9 mouse cellular contexts compared by ENCODE assay signal in genomic region chr19:12796328-12796931, GRCm38 (mm10). TPM values are rescaled to one million over a fixed set of nuclear protein-coding genes. Genes with fewer than 3 reads are reported as not detected.
DNase-seq lines count a peak whose midpoint lies in the region; ATAC-seq and TF ChIP-seq lines count a peak whose summit lies in the region.
"Had no signal": no experiment of that assay in that cellular context is flagged by ENCODE, and none has a peak within 500 bp of the region (broad histone marks: within the 10 kb centered on the region; RNA-seq: fewer than 3 reads in every experiment).

No protein-coding gene starts in this region.

- TF ChIP-seq POLR2A in kidney, adult 2 months (IDR thresholded peaks at IDR 0.05; ENCODE audit: low read depth, low read length): no peak
- peak; percentile 52; the same call in 1 of the 2 replicates for TF ChIP-seq POLR2A in bone marrow, adult 2 months (IDR thresholded peaks at IDR 0.05; ENCODE audit: borderline replicate concordance, control insufficient read depth, low read depth, low read length)

- no peak; the same call in 1 of the 2 replicates for ATAC-seq in forebrain, postnatal 0 days
- ATAC-seq in intestine, postnatal 0 days: peak; percentile 50

- H3K4me2 ChIP-seq in forebrain, postnatal 0 days (ENCODE audit: low read depth): peak overlapping the region; percentile 66
- peak overlapping the region; percentile 63 for H3K4me2 ChIP-seq in intestine, postnatal 0 days (replicated peaks; ENCODE audit: low read depth)

- H3K27me3 ChIP-seq in kidney, adult 2 months (replicated peaks; ENCODE audit: control insufficient read depth, insufficient read depth, low read length): no peaks in the 10 kb centered on the region
- H3K27me3 ChIP-seq in forebrain, postnatal 0 days (ENCODE audit: insufficient read depth, low read length): no peaks in the 10 kb centered on the region
- no peaks in the 10 kb centered on the region for H3K27me3 ChIP-seq in intestine, postnatal 0 days (replicated peaks; ENCODE audit: control insufficient read depth, insufficient read depth, low read length)

- WGBS in kidney, adult 2 months: under 1% methylated on average over 29 of the region's 29 CpGs
- WGBS in bone marrow, adult 2 months: under 1% methylated on average over 29 of the region's 29 CpGs
- under 1% methylated on average over 29 of the region's 29 CpGs for WGBS in forebrain, postnatal 0 days
- under 1% methylated on average over 29 of the region's 29 CpGs for WGBS in intestine, postnatal 0 days

- no peaks in the 10 kb centered on the region for H3K4me1 ChIP-seq in kidney, adult 2 months (ENCODE audit: control insufficient read depth, insufficient read depth, low read length)
- peaks cover 2% of the 10 kb centered on the region; the same call in 1 of the 2 replicates for H3K4me1 ChIP-seq in bone marrow, adult 2 months (ENCODE audit: control insufficient read depth, insufficient read depth, low read length)
- peaks cover 9% of the 10 kb centered on the region; the same call in 1 of the 2 replicates for H3K4me1 ChIP-seq in forebrain, postnatal 0 days (ENCODE audit: insufficient read depth)
- no peaks in the 10 kb centered on the region; the same call in 1 of the 2 replicates for H3K4me1 ChIP-seq in intestine, postnatal 0 days (replicated peaks; ENCODE audit: control insufficient read depth, insufficient read depth, low read length)

- peak; percentile 72 for DNase-seq in kidney, adult 2 months
- no peak for DNase-seq in kidney, adult 18-20 months
- DNase-seq in forebrain, postnatal 0 days: no peak
- DNase-seq in lung, postnatal 14 days: peak; percentile 71
- peak; percentile 41 for DNase-seq in ovary, postnatal 14 days (ENCODE audit: low spot score)
- DNase-seq in urinary bladder, adult 18-20 months (ENCODE audit: low spot score in 2 of 2): peak; percentile 62 to 69

- no peaks in the 10 kb centered on the region for H3K9me3 ChIP-seq in forebrain, postnatal 0 days (ENCODE audit: low read length)
- no peaks in the 10 kb centered on the region for H3K9me3 ChIP-seq in intestine, postnatal 0 days (ENCODE audit: control insufficient read depth)

- H3K9ac ChIP-seq in forebrain, postnatal 0 days: peak overlapping the region; percentile 60
- H3K9ac ChIP-seq in intestine, postnatal 0 days (ENCODE audit: low read depth, low read length): peak overlapping the region; percentile 100

- H3K27ac ChIP-seq in kidney, adult 2 months (ENCODE audit: insufficient read depth, low read depth, low read length): peak overlapping the region; percentile 88
- H3K27ac ChIP-seq in bone marrow, adult 2 months (ENCODE audit: control insufficient read depth, insufficient read depth, low read depth, low read length, poor library complexity): peak overlapping the region; percentile 99
- H3K27ac ChIP-seq in forebrain, postnatal 0 days (ENCODE audit: low read depth, low read length): peak overlapping the region; percentile 85
- H3K27ac ChIP-seq in intestine, postnatal 0 days (ENCODE audit: low read depth, low read length): peak overlapping the region; percentile 100

- H3K4me3 ChIP-seq in kidney, adult 2 months (ENCODE audit: insufficient read depth, low read depth, low read length): peak overlapping the region; percentile 65
- H3K4me3 ChIP-seq in bone marrow, adult 2 months (replicated peaks; ENCODE audit: control insufficient read depth, low read depth, low read length): peak overlapping the region; percentile 90
- H3K4me3 ChIP-seq in forebrain, postnatal 0 days (ENCODE audit: low read depth, low read length): peak overlapping the region; percentile 96
- H3K4me3 ChIP-seq in intestine, postnatal 0 days (ENCODE audit: low read depth, low read length): peak overlapping the region; percentile 99

- TF ChIP-seq CTCF in kidney, adult 2 months (conservative IDR thresholded peaks at IDR 0.05; ENCODE audit: insufficient read depth, insufficient read length, low read depth, low read length): no peak
- TF ChIP-seq CTCF in bone marrow, adult 2 months (IDR thresholded peaks at IDR 0.05; ENCODE audit: control insufficient read depth, insufficient read depth, low read length): no peak
- TF ChIP-seq CTCF in forebrain, postnatal 0 days (IDR thresholded peaks at IDR 0.05; ENCODE audit: low read depth): no peak; the same call in 1 of the 2 replicates
- TF ChIP-seq CTCF in intestine, postnatal 0 days (IDR thresholded peaks at IDR 0.05; ENCODE audit: low read depth): peak; percentile 32

- H3K36me3 ChIP-seq in kidney, adult 2 months (ENCODE audit: control insufficient read depth, insufficient read depth, low read length): no peaks in the 10 kb centered on the region
- no peaks in the 10 kb centered on the region for H3K36me3 ChIP-seq in forebrain, postnatal 0 days (ENCODE audit: insufficient read depth)
- H3K36me3 ChIP-seq in intestine, postnatal 0 days (ENCODE audit: control insufficient read depth, insufficient read depth): no peaks in the 10 kb centered on the region

RNA-seq across cellular contexts. Expression of gene Lpxn, which starts 0.4 kb away (rescaled TPM):
- polyA plus RNA-seq in kidney, adult 2 months (2012; rRNA removed): 1.8 and 3.2 TPM in 2 replicates
- polyA plus RNA-seq in bone marrow, adult 2 months (2011; ENCODE audit: insufficient read depth, insufficient read length, low replicate concordance, missing spikeins): 4.2 and 12.3 TPM in 2 replicates
- 1.8 and 2.2 TPM in 2 replicates for total RNA-seq in forebrain, postnatal 0 days (2014; rRNA removed)
- polyA plus RNA-seq in forebrain, postnatal 0 days (2015; fragmentation: Nextera tagmentation; extraction: Ambion mirVana): 0.59 and 1.3 TPM in 2 replicates
- polyA plus RNA-seq in intestine, postnatal 0 days (2015; fragmentation: Nextera tagmentation; extraction: Ambion mirVana): 1.7 and 1.9 TPM in 2 replicates

RNA-seq across cellular contexts. Expression of gene Zfp91, which starts 0.5 kb away (rescaled TPM):
- 15.7 and 17.7 TPM in 2 replicates for polyA plus RNA-seq in kidney, adult 2 months (2012; rRNA removed)
- 45.6 and 46.7 TPM in 2 replicates for polyA plus RNA-seq in bone marrow, adult 2 months (2011; ENCODE audit: insufficient read depth, insufficient read length, low replicate concordance, missing spikeins)
- total RNA-seq in forebrain, postnatal 0 days (2014; rRNA removed): 52.9 and 61.1 TPM in 2 replicates
- polyA plus RNA-seq in forebrain, postnatal 0 days (2015; fragmentation: Nextera tagmentation; extraction: Ambion mirVana): 10.0 and 11.6 TPM in 2 replicates
- polyA plus RNA-seq in intestine, postnatal 0 days (2015; fragmentation: Nextera tagmentation; extraction: Ambion mirVana): 13.6 and 15.1 TPM in 2 replicates

RNA-seq across cellular contexts. Expression of gene Cntf, which starts 31.0 kb away (rescaled TPM):
- polyA plus RNA-seq in kidney, adult 2 months (2012; rRNA removed): 2.9 and 3.6 TPM in 2 replicates
- 1.8 and 2.0 TPM in 2 replicates for polyA plus RNA-seq in bone marrow, adult 2 months (2011; ENCODE audit: insufficient read depth, insufficient read length, low replicate concordance, missing spikeins)
- 1.3 TPM in 2 replicates for total RNA-seq in forebrain, postnatal 0 days (2014; rRNA removed)
- 0.96 and 1.1 TPM in 2 replicates for polyA plus RNA-seq in forebrain, postnatal 0 days (2015; fragmentation: Nextera tagmentation; extraction: Ambion mirVana)
- polyA plus RNA-seq in intestine, postnatal 0 days (2015; fragmentation: Nextera tagmentation; extraction: Ambion mirVana): 0.93 and 1.1 TPM in 2 replicates

RNA-seq across cellular contexts. Expression of gene Gm5244, which starts 50.1 kb away (rescaled TPM):
- polyA plus RNA-seq in kidney, adult 2 months (2012; rRNA removed): not detected in 2 replicates
- 2.2 and 4.3 TPM in 2 replicates for polyA plus RNA-seq in bone marrow, adult 2 months (2011; ENCODE audit: insufficient read depth, insufficient read length, low replicate concordance, missing spikeins)
- total RNA-seq in forebrain, postnatal 0 days (2014; rRNA removed): not detected in 2 replicates
- polyA plus RNA-seq in forebrain, postnatal 0 days (2015; fragmentation: Nextera tagmentation; extraction: Ambion mirVana): not detected in 2 replicates
- polyA plus RNA-seq in intestine, postnatal 0 days (2015; fragmentation: Nextera tagmentation; extraction: Ambion mirVana): not detected in 2 replicates
- polyA plus RNA-seq: brain, embryonic 14.5 days had no signal

Comparison
In these comparisons a context has a peak if more than half of its experiments do, and no peak if none do; other contexts are left out.
1. DNase-seq: peak in kidney, adult 2 months (single experiment), lung, postnatal 14 days (single experiment), ovary, postnatal 14 days (single experiment) and urinary bladder, adult 18-20 months (2 of 2); none in kidney, adult 18-20 months (single experiment) and forebrain, postnatal 0 days (single experiment).
2. Peak in every context shown above with its lines, with median percentiles within 50 percentile points of each other: H3K27ac ChIP-seq and H3K4me3 ChIP-seq.